Mouse (Mus musculus): ENCODE results near the gene Msto1. TPM values are rescaled to one million over a fixed set of nuclear protein-coding genes. Genes with fewer than 3 reads are reported as not detected.
"Not testable (repeated sequence)": the region's sequence is repeated elsewhere in the genome, so short reads cannot be mapped to it uniquely, and the experiment has no call there.

Msto1 gene
- total RNA-seq (2021) = 10 to 100 TPM; 31.3 to 33.1 TPM

DNA sequence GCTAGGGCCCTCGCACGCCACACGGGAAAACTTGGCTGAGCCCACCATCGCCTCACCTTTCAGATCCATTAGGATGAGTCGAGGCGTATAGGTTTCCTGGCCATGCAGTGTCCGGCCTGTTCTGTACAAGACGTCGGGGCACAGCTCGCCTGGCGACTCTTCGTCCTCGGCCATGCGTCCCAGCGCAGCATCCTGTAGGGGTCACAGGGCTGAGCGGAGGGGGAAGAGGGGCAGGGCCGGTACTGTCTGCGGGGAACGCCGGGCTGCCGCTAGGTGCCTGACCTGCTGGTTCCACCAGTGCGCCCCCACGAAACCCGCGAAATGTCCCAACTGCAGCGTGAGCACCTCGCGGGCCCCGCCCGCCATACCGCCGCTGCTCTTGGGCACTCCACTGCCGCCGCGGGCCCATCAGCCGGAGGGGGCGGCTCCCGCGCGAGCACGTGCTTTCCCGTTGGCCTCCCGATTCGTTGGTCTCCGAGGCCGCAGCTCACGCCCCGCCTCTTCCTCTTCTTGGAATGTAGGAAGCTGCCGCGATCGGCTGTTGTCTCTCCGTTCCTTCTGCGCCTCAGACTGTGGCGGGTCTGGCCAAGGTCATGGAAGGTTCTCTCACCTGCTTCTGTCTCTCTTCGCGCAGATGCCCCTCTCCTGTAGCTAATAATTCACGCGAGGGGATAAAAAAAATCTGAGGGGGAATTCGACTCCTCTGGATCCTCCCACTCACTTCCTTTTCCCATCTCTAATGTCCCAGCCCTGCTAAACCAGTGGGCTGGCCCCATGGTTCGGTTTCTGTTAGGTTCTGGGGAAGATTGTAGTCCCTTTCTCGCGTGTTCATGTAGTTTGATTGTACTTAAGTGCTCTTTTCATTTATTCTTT is at the start of gene Msto1:
Gene Msto1 (minus strand): TSS at position 489 of the 873 bp plus-strand sequence.
- peak; percentile 92 for DNase-seq
- intact Hi-C loops (cut with DNase I) = no loop called here

DNA sequence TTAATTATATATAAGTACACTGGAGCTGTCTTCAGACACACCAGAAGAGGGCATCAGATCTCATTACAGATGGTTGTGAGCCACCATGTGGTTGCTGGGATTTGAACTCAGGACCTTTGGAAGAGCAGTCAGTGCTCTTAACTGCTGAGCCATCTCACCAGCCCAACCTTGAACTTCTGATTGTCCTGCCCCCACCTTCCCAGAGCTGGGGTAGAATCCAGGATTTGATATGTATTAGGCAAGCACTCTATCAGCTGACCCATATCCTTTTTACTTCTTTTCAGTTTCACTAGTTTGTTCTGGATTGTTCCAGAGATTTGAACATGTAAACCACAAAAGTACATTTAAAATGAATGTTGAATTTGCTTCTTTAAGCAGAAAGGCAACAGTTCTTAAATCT is 49.4 kb upstream of the Msto1 start:
- DNase-seq; intact Hi-C loops (cut with DNase I): not testable (repeated sequence)

DNA sequence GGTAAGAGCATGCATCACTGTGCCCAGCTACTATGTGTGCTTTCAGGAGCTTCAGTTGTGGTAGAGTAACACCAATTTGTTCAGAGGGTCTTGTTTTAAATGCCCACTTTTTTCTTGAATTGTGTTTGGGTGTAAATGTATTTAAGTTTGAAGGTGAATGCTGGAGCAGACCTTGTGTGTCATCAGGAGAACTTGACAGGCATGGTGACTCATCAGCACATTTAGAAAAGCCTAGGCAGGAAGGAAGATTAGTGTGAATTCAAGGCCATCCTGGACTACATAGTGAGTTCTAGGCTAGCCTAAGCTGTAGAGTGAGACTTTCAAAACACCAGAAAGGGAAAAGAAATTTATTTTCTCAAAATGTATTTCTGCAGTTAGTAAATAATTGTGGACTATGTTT is 39.9 kb upstream of the Msto1 start:
- intact Hi-C loops (cut with DNase I) = no loop called here

DNA sequence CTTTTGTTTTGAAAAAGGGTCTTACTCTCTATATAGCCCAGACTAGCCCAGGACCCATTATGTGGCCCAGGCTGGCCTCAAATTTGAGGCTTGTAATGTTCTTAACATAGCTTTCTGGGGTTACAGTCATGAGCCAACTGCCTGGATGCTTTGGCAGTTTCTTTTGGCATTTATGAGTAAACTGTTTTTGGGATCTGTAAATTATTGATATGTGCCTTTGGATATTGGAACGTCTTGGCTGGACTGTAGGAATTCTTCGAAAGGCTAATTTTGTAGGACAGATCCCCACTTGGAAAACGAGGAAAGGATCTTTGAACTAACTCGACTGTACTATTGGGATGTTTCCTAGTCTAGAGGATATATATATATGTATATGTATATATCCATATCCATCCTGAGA is 39.4 kb upstream of the Msto1 start:
- intact Hi-C loops (cut with DNase I) = no loop called here
- no peak for DNase-seq

More for the DNA sequence above, 39.9 kb upstream of the Msto1 start:
- no peak for DNase-seq

DNA sequence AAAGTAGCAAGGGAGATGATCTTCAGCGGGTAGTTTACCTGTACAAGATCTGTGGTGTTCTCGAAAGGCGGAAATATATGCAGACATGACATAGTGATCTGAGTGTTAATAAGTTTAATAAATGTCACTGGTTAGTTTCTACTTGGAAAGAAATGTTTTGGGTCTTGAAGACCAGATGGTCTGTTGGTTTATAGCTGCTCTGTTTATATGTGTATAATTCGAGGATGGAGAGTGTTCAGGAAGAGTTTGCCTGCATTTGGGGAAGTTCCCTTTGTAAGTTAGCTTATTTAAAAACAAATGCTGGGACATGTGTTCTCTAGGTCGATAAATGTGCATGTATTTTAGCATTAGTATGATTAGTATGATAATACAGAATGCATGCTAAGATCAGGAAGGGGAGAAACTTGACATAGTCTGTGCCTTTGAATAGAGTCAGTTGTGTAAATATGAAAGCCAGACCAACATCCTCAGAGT is 37.6 kb upstream of the Msto1 start:
- intact Hi-C loops (cut with DNase I) = no loop called here
- DNase-seq = no peak

DNA sequence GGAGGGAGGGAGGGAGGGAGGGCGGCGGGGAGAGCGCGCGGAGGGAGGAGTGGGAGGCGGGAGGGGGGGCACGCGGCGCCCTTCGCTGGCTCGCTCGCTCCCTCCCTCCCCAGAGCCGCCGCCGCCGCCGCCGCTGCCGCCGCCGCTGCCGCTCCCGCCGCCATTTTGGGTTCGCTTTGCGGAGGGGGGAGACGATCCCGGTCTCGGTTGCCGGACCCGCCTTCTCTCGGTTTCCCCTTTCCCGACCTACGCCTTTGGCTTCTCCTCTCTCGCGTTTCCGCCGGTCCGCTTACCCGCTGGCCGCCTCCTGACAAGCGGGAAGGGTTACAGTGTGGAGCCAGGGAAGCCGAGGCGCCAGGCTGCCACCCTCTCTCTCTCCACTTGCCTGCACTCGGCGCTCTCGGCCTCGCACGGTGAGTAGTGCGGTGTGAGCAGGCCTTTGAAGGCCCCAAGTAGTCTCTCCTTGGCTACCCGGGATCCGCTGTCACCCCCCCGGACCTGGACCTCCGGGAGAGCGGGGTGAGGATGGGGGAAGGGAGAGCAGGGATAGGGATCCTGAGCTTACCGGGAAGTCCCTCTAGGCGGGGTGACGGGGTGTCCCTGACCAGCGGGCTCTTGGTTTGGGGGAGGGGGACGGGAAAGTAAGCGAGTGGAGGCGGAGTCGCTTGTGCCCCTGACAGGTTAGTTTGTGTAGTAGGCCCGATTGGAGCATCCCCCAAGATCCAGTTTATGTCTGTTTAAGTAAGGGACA is 37.0 kb upstream of the Msto1 start, which contains the start of the genes Ash1l and Dap3:
Gene Ash1l (plus strand): TSS at position 47 of the 751 bp plus-strand sequence.
Gene Dap3 (minus strand): TSS at position 606 of the 751 bp plus-strand sequence.
- DNase-seq = peak; percentile 76
- intact Hi-C loops (cut with DNase I) = no loop called here

DNA sequence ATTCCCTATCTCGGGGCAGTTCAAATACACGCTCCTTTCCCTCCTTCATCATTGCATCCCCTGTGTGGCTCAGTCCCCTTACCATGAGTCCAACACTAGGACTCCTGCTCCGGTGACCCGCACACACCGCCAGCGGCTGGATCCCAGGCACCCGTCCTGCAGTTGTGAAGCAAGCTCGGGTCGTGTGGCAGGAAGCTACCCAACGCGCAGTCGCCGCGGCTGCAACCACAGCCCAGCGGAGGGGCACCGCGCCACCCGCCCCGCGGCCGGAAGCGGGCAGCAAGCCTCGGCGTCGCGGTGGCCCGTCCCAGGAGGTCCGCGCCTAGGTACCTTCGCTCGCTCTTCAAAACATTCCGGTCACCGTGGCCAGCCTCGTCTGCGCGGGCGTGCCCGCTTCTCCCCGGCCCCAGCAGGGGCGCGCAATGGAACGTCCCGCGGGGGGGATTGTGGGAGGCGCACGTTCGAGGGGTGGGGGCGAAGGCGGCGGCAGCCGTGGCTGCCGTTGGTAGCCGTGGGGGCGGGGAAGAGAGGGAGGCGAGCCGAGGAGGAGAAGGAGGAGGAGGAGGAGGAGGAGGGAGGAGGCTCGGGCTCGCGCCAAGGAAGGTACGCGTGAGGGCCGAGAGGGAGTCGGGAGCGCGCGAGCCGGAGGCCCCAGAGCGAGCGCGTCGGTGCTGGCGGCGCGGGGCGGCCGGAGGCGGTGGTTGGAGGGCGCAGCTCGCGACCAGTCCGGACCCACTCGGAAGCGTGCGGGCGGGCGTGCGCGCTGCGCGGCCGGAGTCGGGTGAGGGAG is 36.2 kb upstream of the Msto1 start:
- DNase-seq = peak; percentile 96
- intact Hi-C loops (cut with DNase I) = loop anchor here (10.0 kb wide), 1 partner anchor 85 kb away; no protein-coding TSS in a partner anchor

DNA sequence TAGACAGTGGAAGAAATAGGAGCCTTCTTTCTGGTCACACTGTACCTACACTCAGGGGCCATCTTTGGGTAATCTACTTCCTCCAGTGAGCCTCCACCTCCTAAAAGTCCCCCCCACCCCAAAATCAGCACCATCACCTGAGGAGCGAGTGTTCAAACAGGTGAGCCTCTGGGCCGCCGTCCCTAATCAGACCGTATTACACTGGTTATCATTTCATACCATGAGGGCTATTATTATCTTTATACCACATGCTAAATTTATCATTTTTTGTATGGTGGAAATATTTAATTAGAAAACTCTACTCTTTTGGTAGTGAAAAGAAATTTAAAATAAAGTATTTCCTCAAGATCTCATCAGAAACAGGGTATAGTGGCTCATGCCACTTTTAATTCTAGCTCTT is 30.3 kb upstream of the Msto1 start:
- intact Hi-C loops (cut with DNase I) = loop anchor here (10.0 kb wide), 1 partner anchor 91 kb away; no protein-coding TSS in a partner anchor
- no peak for DNase-seq

DNA sequence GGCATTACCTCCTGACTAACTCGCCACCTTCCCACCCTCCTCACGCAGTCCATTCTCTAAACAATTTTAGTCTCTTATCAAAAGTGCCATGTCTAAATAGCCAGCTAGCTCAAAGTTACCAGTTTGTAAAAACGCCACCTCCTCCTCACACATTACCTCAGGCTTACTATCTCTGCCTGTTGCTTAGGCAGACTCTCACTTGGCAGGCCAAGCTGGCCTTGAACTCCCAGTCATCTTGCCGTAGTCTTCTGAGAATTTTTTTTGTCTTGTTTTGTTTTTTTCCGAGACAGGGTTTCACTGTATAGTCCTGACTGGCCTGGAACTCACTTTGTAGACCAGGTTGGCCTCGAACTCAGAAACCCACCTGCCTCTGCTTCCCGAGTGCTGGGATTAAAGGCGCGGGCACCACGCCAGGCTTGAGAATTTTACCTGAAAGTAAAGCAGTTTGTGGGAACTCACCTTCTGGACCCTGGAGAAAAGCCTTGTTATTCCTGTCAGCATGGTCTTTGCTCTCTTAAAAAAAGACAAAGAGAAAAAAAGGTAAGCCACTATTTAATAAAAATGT is 28.6 kb upstream of the Msto1 start:
- no peak for DNase-seq
- intact Hi-C loops (cut with DNase I) = loop anchor here (10.0 kb wide), 1 partner anchor 92 kb away; no protein-coding TSS in a partner anchor

DNA sequence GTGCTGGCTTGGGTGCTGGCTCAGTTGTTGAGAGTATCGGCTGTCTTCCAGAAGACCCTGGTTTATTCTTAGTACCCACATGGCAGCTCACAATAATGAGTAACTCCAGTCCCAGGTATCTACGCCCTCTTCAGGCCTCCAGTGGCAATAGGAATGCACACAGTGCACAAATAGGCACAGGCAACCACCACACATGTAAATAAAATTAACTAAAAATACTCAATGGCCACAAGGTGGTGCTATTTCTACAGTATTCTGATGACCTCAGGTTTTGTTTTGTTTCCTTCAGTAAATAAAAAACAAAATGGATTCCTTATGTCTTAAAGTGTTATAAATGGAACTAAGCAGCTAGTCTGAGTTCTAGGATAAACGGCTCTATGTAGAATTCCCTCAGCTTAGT is 25.9 kb upstream of the Msto1 start:
- DNase-seq = no peak
- intact Hi-C loops (cut with DNase I) = loop anchor here (10.0 kb wide), 2 partner anchors 95 to 235 kb away; partner anchors contain the start of gene Scamp3

DNA sequence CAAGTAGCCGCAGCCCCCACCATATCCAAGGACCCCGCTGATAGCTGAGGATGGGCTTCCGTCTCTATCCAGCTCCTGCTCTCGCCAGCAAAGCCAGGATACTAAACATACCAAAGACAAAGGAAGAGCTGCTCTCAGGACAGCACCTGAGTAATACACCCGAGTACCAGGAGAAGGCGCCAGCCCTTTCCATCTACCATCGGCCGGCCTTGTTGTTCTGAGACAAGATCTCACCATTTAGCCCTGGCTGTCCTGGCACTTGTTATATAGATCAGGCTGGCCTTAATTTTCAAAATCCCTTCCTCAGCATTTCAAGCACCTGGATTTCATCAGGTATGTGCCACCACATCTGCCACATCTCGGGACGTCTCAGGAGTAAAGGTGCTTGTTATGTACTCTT is 25.3 kb upstream of the Msto1 start:
- DNase-seq = no peak
- intact Hi-C loops (cut with DNase I) = loop anchor here (10.0 kb wide), 1 partner anchor 236 kb away; the partner anchor contains the start of gene Scamp3

DNA sequence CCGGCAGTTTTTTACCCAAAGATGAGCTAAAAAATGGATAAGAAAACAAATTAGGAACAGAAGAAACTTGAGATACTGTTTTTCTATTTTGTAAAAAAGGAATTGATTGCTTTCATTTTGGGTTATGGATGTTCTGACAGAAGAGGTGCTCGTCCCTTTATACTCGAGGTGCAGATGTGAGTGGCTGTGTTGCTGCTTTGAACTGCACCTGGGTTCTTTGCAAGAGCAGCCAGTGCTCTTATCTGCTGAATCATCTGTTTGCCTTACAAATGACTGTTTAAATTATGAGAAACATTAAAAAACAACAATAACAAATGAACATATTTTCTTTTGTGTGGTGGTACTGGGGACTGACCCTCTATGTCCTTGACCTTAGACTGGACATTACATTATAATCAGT is 15.7 kb upstream of the Msto1 start:
- DNase-seq = no peak
- intact Hi-C loops (cut with DNase I) = no loop called here

DNA sequence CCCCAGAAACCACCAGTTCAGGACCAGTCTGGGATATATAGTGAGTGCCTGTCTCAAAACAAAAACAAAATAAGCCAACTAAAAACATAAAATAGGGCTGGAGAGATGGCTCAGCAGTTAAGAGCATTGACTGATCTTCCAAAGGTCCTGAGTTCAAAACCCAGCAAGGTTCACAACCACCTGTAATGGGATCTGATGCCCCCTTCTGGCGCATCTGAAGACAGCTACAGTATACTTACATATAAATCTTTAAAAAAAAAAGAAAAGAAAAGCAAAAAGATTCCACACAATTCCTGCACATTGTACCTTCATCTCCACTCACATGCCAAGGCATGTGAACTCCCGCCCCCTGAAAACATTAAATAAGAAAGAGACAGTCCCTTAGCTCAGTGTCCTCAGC is 11.9 kb upstream of the Msto1 start:
- no peak for DNase-seq
- intact Hi-C loops (cut with DNase I) = no loop called here

DNA sequence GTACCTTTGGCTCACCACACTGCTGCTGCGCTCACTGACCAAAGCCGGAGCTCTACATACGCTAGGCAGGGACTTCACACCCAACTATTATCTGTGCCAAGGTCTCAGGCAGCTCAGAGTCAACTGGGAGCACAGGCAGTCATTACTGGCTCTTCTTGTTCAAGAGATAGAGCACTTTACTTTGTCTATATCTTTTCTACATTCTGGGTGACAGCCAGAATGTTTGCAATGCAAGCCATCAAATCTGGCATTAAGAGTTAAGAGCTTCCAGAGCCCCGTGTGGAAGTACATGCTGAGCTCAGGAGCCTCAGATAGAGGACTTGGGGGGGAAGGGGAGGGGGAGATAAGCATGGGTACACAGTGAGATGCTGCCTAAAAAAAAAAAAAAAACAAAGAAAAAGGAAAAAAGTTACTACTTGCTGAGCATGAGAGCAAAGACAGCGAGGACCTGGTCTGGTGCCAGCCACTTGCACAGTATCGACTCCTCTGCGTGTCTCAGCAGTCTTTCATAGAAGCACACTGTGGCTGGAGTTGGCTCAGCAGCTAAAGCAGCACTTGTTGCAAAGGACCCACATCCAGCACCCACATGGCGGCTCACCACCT is 10.3 kb upstream of the Msto1 start:
- peak; percentile 24 for DNase-seq

DNA sequence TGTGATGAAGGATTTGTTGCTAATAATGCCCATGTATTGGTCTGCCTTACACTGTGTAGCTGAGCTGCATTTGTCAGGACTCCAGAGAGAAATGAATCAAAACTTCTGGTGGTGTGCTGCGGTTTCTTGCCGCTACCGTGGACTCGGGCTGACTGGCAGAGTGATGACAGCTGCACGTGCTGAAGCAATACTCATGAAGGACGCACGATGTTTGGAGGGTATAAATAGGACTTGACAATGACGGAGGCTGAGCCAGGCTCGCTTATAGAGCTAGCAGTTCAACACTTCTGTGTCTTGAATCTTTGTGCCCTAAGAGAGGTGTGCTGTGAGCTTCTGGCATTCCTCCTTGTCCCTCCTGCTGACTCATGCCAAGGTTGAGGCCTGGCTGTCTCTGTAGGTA is 7.6 kb upstream of the Msto1 start:
- intact Hi-C loops (cut with DNase I) = no loop called here
- DNase-seq = no peak

More for the DNA sequence above, 10.3 kb upstream of the Msto1 start:
- intact Hi-C loops (cut with DNase I) = no loop called here

DNA sequence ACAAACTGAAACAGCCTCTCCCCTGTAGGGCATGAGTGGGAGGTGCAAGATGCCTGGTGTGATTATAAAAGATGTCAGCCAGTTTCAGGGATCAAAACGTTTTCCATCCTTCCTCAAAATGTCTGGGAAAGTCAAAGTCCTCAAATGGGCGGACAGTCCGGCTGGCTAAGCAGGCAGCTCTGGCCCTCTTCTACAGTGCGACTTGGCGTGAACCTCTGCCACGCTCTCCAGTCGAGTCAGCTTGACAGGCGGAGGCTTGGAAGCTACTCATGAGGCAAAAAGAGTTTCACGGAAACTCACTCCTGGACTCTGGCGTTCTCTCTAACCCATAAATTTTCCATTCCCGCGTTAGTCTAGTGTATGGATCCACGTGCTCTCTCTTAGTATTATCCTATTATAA is 5.2 kb upstream of the Msto1 start:
- no peak for DNase-seq
- intact Hi-C loops (cut with DNase I) = no loop called here

DNA sequence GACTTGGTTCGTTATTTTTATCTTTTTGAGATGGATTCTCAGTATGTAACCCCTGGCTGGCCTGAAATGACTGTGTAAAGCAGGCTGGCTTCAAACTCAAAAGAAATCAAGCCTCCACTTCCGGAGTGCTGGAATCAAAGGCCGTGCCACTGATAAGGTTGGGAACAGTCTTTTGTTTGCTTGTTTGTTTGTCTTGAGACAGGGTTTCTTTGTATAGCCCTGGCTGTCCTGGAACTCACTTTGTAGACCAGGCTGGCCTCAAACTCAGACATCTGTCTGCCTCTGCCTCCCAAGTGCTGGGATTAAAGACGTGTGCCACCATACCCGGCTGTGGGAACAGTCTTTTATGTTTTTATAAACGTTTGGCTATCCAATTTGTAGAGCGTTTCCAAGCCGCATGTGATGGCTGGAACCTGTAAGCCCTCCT is 598 bp upstream of the Msto1 start:
- intact Hi-C loops (cut with DNase I) = no loop called here
- DNase-seq = no peak

DNA sequence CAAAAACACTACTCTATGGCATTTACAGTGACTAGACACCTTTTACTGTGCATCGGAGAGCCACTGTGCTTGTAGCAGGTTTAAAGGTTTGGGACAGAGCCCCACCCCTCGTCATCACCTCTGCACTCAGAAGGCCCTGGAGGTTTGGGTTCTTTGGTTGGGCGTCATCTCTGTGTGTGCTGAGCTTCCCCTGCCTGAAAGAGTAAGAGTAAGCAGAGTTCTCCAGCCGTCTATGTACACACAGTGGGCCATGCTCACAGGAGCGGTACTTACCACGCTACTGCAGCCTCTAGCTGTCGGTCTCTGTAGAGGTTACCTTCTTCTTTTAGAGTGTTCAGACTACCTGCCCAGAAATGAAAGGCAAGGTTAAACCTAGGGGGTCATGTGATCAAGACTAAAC is 1.2 kb downstream of the Msto1 start:
- DNase-seq = no peak
- intact Hi-C loops (cut with DNase I) = no loop called here

DNA sequence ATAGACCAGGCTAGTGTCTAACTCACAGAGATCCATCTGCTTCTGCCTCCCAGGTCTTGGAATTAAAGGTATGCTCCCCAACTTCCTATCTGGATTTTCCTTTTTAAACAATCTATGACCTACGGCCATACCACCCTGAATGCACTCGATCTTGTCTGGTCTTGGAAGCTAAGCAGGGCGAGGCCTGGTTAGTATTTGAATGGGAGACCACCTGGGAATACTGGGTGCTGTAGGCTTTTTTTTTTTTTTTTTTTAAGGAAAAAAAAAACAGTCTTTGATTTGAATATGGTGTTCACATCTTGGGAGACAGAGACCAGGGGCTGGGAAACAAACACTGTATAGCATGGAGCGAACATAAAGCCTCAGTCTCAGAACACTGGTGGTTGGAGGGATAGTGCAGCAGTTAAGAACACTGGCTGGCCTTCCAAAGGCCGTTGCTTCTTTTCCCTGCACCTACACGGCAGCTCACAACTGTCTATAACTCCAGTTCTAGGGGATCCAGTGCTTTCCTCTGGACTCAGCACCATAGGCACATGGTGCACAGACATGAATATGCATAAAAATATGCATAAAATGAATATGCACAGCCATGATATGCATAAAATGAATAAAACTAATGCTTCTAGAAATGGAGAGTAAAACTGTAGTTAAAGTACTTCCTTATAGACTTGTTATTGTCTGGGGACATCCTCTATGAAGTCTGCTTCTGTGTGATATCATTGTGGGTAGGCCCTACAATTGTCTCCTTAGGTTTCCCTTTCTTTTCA is 7.2 kb downstream of the Msto1 start:
- intact Hi-C loops (cut with DNase I) = loop anchor here (10.0 kb wide), 1 partner anchor 52 kb away; no protein-coding TSS in a partner anchor
- no peak for DNase-seq

Measured in left cerebral cortex, postnatal 4 days (tissue).